ENCODE assay signal across 14 mouse cellular contexts in genomic region chr15:96185429-96185828, GRCm38 (mm10).
DNase-seq lines count a peak whose midpoint lies in the region; ATAC-seq lines count a peak whose summit lies in the region.
"Had no signal": no experiment of that assay in that cellular context is flagged by ENCODE, and none has a peak within 500 bp of the region (broad histone marks: within the 10 kb centered on the region; RNA-seq: fewer than 3 reads in every experiment).

No protein-coding gene starts in this region.

- no peak overlapping the region for H3K9ac ChIP-seq in neural tube, embryonic 12.5 days
- H3K9ac ChIP-seq in heart, embryonic 15.5 days = no peak overlapping the region
- H3K9ac ChIP-seq in limb, embryonic 13.5 days = no peak overlapping the region
- H3K9ac ChIP-seq: forebrain, embryonic 13.5 days had no signal

- no peaks in the 10 kb centered on the region for H3K9me3 ChIP-seq in neural tube, embryonic 12.5 days
- no peaks in the 10 kb centered on the region for H3K9me3 ChIP-seq in heart, embryonic 15.5 days (replicated peaks)
- no peaks in the 10 kb centered on the region for H3K9me3 ChIP-seq in limb, embryonic 13.5 days
- H3K9me3 ChIP-seq: forebrain, embryonic 13.5 days had no signal

- no peak for ATAC-seq in neural tube, embryonic 12.5 days (ENCODE audit: low FRiP score, low read depth)
- ATAC-seq in heart, embryonic 15.5 days (replicated peaks; ENCODE audit: insufficient number of reproducible peaks, insufficient read depth, low FRiP score, low read depth) = peak; percentile 81
- no peak; the same call in 1 of the 2 replicates for ATAC-seq in limb, embryonic 13.5 days (ENCODE audit: low FRiP score, low read depth)
- ATAC-seq: forebrain, embryonic 13.5 days had no signal

- H3K4me3 ChIP-seq in neural tube, embryonic 12.5 days = no peak overlapping the region
- no peak overlapping the region for H3K4me3 ChIP-seq in heart, embryonic 15.5 days
- H3K4me3 ChIP-seq in limb, embryonic 13.5 days = no peak overlapping the region
- H3K4me3 ChIP-seq: forebrain, embryonic 13.5 days; megakaryocyte, embryonic 14.5 days had no signal

- H3K4me2 ChIP-seq in neural tube, embryonic 12.5 days (replicated peaks) = 0 out of 2 replicates have a peak overlapping the region, but pooled peaks have one; percentile 1
- peak overlapping the region; percentile 12 for H3K4me2 ChIP-seq in heart, embryonic 15.5 days
- 0 out of 2 replicates have a peak overlapping the region, but pooled peaks have one; percentile 11 for H3K4me2 ChIP-seq in limb, embryonic 13.5 days (replicated peaks)
- H3K4me2 ChIP-seq: forebrain, embryonic 13.5 days had no signal

- H3K4me1 ChIP-seq in neural tube, embryonic 12.5 days = 0 out of 2 replicates have a peak, but pooled peaks cover 3% of the 10 kb centered on the region
- peaks cover 16% of the 10 kb centered on the region for H3K4me1 ChIP-seq in heart, embryonic 15.5 days (replicated peaks)
- peaks cover 11% of the 10 kb centered on the region for H3K4me1 ChIP-seq in limb, embryonic 13.5 days

- H3K27ac ChIP-seq in neural tube, embryonic 12.5 days = no peak overlapping the region
- peak overlapping the region; percentile 89 for H3K27ac ChIP-seq in heart, embryonic 15.5 days
- peak overlapping the region; percentile 48; the same call in 1 of the 2 replicates for H3K27ac ChIP-seq in limb, embryonic 13.5 days
- H3K27ac ChIP-seq: forebrain, embryonic 13.5 days had no signal

- no peaks in the 10 kb centered on the region for H3K27me3 ChIP-seq in neural tube, embryonic 12.5 days (replicated peaks)
- no peaks in the 10 kb centered on the region for H3K27me3 ChIP-seq in heart, embryonic 15.5 days
- H3K27me3 ChIP-seq in limb, embryonic 13.5 days = no peaks in the 10 kb centered on the region
- H3K27me3 ChIP-seq: CH12.LX; forebrain, embryonic 13.5 days; megakaryocyte, embryonic 14.5 days had no signal

- no peaks in the 10 kb centered on the region for H3K36me3 ChIP-seq in neural tube, embryonic 12.5 days
- no peaks in the 10 kb centered on the region for H3K36me3 ChIP-seq in heart, embryonic 15.5 days
- H3K36me3 ChIP-seq in limb, embryonic 13.5 days = no peaks in the 10 kb centered on the region

- WGBS in neural tube, embryonic 12.5 days = 52% methylated on average over 4 of the region's 4 CpGs
- WGBS in heart, embryonic 15.5 days = 8% methylated on average over 4 of the region's 4 CpGs
- WGBS in limb, embryonic 13.5 days = 25% methylated on average over 4 of the region's 4 CpGs

- DNase-seq in neural tube, embryonic 10.5 days (ENCODE audit: extremely low spot score, low spot score) = no peak
- peak; percentile 36 to 63 for DNase-seq in heart, adult 18-20 months
- DNase-seq in right cerebral cortex, postnatal 14 days = no peak
- DNase-seq in cerebellum, adult 11-12 months = no peak
- no peak for DNase-seq in adrenal gland, adult (ENCODE audit: inconsistent age in 2 of 2, low spot score in 1 of 2)
- DNase-seq: adrenal gland, adult 2 months; layer of hippocampus, adult 9-11 months; lung, adult 18-20 months had no signal

Comparison
In these comparisons a context has a peak if more than half of its experiments do, and no peak if none do; other contexts are left out.
1. DNase-seq: peak in heart, adult 18-20 months (2 of 2); none in neural tube, embryonic 10.5 days (single experiment), right cerebral cortex, postnatal 14 days (single experiment), cerebellum, adult 11-12 months (single experiment) and adrenal gland, adult (0 of 2).
2. Peak in every context shown above with its lines, with median percentiles within 50 percentile points of each other: H3K4me2 ChIP-seq.